Mouse (Mus musculus) hindbrain, embryonic 10.5 days (tissue): ENCODE data around the gene Ppp1r3e. TPM values are rescaled to one million over a fixed set of nuclear protein-coding genes. Genes with fewer than 3 reads are reported as not detected.

Experiments
- DNase-seq: peaks from one replicate; pipeline ENCODE4 v3.0.0-alpha.2; 2017; ENCODE audit warnings: low spot score
- H3K27ac ChIP-seq: fragments of 300-500 bp; sonication (generic); 2 replicates; pipeline ENCODE4 v1.5.1; 2016; ENCODE audit warnings: mild to moderate bottlenecking, moderate library complexity
- H3K27me3 ChIP-seq: fragments of 300-500 bp; sonication (generic); 2 replicates; pipeline ENCODE4 v1.6.1; 2016; ENCODE audit warnings: mild to moderate bottlenecking; ENCODE audit not compliant: poor library complexity, insufficient read depth, severe bottlenecking
- H3K36me3 ChIP-seq: fragments of 300-500 bp; sonication (generic); 2 replicates; pipeline ENCODE4 v1.6.1; 2016; ENCODE audit warnings: mild to moderate bottlenecking, moderate library complexity
- H3K4me1 ChIP-seq: fragments of 300-500 bp; sonication (generic); replicated peaks from 2 replicates; pipeline ENCODE4 v1.6.1; 2016; ENCODE audit warnings: mild to moderate bottlenecking
- H3K4me3 ChIP-seq: fragments of 300-500 bp; sonication (generic); 2 replicates; pipeline ENCODE4 v1.5.1; 2016; ENCODE audit warnings: mild to moderate bottlenecking, moderate library complexity
- H3K9me3 ChIP-seq: fragments of 300-500 bp; sonication (generic); 2 replicates; pipeline ENCODE4 v1.6.1; 2016; ENCODE audit warnings: mild to moderate bottlenecking, moderate library complexity
- WGBS: fragments of 180-500 bp; shearing (Covaris S2); methylation state at CpG from one replicate; pipeline ENCODE4 v1.1.7; 2016; 5-methylcytosine and 5-hydroxymethylcytosine counted together
- polyA plus RNA-seq: library from polyadenylated mRNA; unstranded; fragments of >200 nt; fragmentation: Nextera tagmentation; extraction: Ambion mirVana; gene quantifications from 2 replicates; pipeline ENCODE4 v1.2.1, GENCODE M21; 2016

The Ppp1r3e gene
- polyA plus RNA-seq = 0.38 and 0.44 TPM in 2 replicates

- Histone ChIP-seq H3K4me3 (peak within 1 kb of the TSS; percentile 69), H3K9me3 (no peaks in the 10 kb centered on the region), H3K27me3 (peaks cover 21% of the 10 kb centered on the region), H3K36me3 (no peaks in the 10 kb centered on the region), H3K27ac (peak within 1 kb of the TSS; percentile 93), H3K4me1 (peaks cover 26% of the 10 kb centered on the region)
- DNase-seq = peak; percentile 69
- under 1% methylated on average over 51 of the region's 61 CpGs for WGBS
Observed at GRCm38 (mm10) chr14:54877048-54877715, at the start of gene Ppp1r3e. Ppp1r3e (minus strand) TSS chr14:54877550.

GRCm38 (mm10) chr14:54926401-54927158, 49.2 kb upstream of the Ppp1r3e start:
- WGBS = under 1% methylated on average over 54 of the region's 58 CpGs
- peaks cover 11% of the 10 kb centered on the region for H3K9me3 ChIP-seq
- H3K4me1 ChIP-seq = peaks cover 64% of the 10 kb centered on the region
- H3K4me3 ChIP-seq = peak overlapping the region; percentile 71
- peak overlapping the region; percentile 99 for H3K27ac ChIP-seq
- H3K27me3 ChIP-seq = peaks cover 8% of the 10 kb centered on the region
- H3K36me3 ChIP-seq = peaks cover 18% of the 10 kb centered on the region
- peak; percentile 88 for DNase-seq

DNA sequence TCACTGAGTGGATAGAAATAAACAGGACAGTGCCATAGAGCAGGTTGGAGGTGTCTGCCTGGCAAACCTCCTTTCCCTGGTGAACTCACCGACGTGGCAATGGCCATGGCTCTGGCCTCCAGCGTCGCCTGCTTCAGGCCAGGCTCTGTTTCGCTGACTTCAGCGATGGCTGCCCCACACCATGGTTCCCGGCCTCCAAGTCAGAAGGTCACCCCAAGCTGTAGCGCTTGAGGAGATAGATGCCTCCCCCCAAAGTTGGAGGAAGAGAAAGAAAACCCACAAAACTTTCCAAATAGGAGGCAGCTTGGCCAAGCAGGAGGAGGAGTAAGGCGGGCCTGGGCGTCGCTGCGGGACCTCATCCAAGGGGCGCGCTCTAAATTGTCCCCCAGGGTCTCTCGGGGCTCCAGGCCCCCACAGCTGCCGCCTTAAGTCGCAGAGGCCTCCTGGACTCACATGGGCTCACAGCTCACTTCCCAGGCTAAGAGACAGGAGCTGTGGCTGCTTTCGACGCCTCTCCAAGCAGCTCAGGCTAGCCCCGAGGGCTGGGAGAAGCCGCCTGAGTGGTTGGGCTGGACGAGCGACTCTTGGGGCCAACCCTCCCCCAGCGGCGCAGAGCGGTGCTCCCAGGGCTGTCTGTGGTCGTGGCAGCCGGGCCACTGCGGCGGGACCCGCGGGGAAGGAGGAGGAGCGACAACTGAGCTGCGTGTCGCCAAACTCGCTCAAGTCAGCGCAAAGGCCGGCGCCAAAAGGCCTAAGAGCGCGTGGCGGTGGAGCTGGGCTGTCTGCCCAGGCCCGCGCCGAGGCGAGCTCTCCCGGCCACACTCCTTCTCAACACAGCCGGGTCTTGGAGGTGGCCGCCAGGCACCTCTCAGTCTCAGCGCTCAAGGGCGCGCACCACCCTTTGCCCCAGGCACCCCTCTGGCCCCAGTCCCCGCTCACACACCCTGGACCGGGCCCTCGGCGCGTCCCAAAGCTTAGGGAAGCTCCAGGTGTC, 48.3 kb upstream of the Ppp1r3e start, which contains the start of gene Efs:
Efs (minus strand) TSS at position 778 of the 994 bp plus-strand sequence.
- Histone ChIP-seq H3K27me3 (peaks cover 8% of the 10 kb centered on the region), H3K27ac (peak within 1 kb of the TSS; percentile 99), H3K9me3 (peaks cover 20% of the 10 kb centered on the region), H3K4me1 (peaks cover 59% of the 10 kb centered on the region), H3K4me3 (peak within 1 kb of the TSS; percentile 71), H3K36me3 (peaks cover 27% of the 10 kb centered on the region)
- DNase-seq = peak; percentile 81
- under 1% methylated on average over 57 of the region's 57 CpGs for WGBS

DNA sequence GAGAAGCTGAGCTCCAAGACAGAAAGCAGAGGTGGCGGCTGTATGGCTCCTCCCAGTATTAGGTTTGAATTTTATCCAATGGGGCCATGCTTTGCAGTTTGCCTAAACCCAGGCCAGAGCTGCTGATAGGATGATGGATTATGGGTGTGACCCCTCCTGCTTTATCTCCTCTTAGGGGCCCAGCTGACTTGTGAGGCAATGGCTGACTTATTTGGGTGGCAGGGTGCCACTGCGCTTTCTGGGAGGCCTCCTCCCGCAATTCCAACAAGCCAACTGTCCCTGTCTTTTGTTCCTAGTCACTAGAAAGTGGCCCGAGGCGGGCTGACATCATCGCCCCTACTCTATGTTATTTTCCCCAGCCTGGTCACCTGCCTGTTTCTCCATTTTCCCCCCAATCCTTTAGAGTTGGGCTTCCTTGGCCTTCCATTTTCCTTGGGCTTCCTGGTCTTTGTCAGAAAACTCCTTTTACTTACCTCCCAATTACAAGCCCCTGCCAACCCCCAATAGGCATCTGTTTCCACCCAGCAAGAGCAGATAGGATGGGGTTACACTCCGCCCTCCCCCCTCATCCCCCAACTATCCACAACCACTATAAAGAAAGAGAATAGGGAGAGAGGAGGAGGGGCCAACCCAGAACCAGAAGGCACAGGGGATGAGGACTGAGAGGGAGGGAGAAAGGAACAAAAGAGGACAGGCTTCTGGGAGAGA, 47.4 kb upstream of the Ppp1r3e start:
- Histone ChIP-seq H3K36me3 (peaks cover 35% of the 10 kb centered on the region), H3K27ac (peak overlapping the region; percentile 99), H3K9me3 (peaks cover 21% of the 10 kb centered on the region), H3K4me3 (peak overlapping the region; percentile 71), H3K4me1 (peaks cover 51% of the 10 kb centered on the region), H3K27me3 (peaks cover 8% of the 10 kb centered on the region)
- DNase-seq = peak; percentile 73
- WGBS = 7% methylated on average over 7 of the region's 7 CpGs

- Histone ChIP-seq H3K27ac (0 out of 2 replicates have a peak overlapping the region, but pooled peaks have one; percentile 16), H3K4me3 (no peak overlapping the region), H3K9me3 (peaks cover 21% of the 10 kb centered on the region), H3K27me3 (no peaks in the 10 kb centered on the region), H3K4me1 (peaks cover 22% of the 10 kb centered on the region), H3K36me3 (peaks cover 81% of the 10 kb centered on the region)
- WGBS = 94% methylated on average over 16 of the region's 16 CpGs
- no peak for DNase-seq
Observed at GRCm38 (mm10) chr14:54920076-54920685, 42.8 kb upstream of the Ppp1r3e start.

GRCm38 (mm10) chr14:54913343-54913742, 36.0 kb upstream of the Ppp1r3e start:
- 22% methylated on average over 10 of the region's 10 CpGs for WGBS
- H3K9me3 ChIP-seq = no peaks in the 10 kb centered on the region
- peak overlapping the region; percentile 96 for H3K27ac ChIP-seq
- H3K4me1 ChIP-seq = peaks cover 42% of the 10 kb centered on the region
- H3K36me3 ChIP-seq = peaks cover 56% of the 10 kb centered on the region
- no peak for DNase-seq
- H3K27me3 ChIP-seq = no peaks in the 10 kb centered on the region
- peak overlapping the region; percentile 98 for H3K4me3 ChIP-seq

DNA sequence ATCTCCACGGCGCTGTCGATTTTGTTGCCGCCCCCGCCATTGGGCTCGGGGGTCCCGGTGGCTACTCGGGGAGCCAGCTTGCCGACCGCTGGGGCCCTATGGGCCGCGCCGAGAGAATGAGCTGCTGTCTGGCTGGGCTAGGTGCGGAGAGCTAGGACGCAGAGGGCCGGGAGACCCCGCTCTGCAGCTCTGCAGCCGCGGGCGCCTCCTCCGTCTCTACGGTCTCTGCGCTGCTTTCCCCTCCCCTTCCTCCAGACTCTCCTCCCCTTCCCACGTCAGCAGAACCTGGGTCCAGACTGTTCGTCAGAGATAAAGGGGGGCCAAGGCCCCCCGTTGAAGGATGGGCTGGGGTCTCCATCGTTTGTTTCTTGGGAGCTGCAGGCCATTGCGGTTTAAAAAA, 35.5 kb upstream of the Ppp1r3e start, which contains the start of gene Slc22a17:
Slc22a17 (minus strand) TSS at position 247 of the 400 bp plus-strand sequence.
- no peaks in the 10 kb centered on the region for H3K9me3 ChIP-seq
- peak within 1 kb of the TSS; percentile 96 for H3K27ac ChIP-seq
- 0% methylated on average over 28 of the region's 28 CpGs for WGBS
- peaks cover 56% of the 10 kb centered on the region for H3K36me3 ChIP-seq
- peak within 1 kb of the TSS; percentile 98 for H3K4me3 ChIP-seq
- DNase-seq = peak; percentile 84
- peaks cover 46% of the 10 kb centered on the region for H3K4me1 ChIP-seq
- no peaks in the 10 kb centered on the region for H3K27me3 ChIP-seq

GRCm38 (mm10) chr14:54912109-54912850, 34.9 kb upstream of the Ppp1r3e start:
- Histone ChIP-seq H3K27me3 (no peaks in the 10 kb centered on the region), H3K9me3 (no peaks in the 10 kb centered on the region), H3K36me3 (peaks cover 56% of the 10 kb centered on the region), H3K27ac (peak overlapping the region; percentile 96), H3K4me1 (peaks cover 52% of the 10 kb centered on the region), H3K4me3 (peak overlapping the region; percentile 98)
- 3% methylated on average over 69 of the region's 69 CpGs for WGBS
- peak; percentile 39 for DNase-seq

GRCm38 (mm10) chr14:54908682-54909081, 31.3 kb upstream of the Ppp1r3e start:
- Histone ChIP-seq H3K36me3 (peaks cover 65% of the 10 kb centered on the region), H3K27ac (no peak overlapping the region), H3K27me3 (no peaks in the 10 kb centered on the region), H3K4me3 (no peak overlapping the region), H3K4me1 (peaks cover 55% of the 10 kb centered on the region), H3K9me3 (no peaks in the 10 kb centered on the region)
- WGBS = 82% methylated on average over 7 of the region's 7 CpGs
- DNase-seq = no peak

GRCm38 (mm10) chr14:54903641-54904040, 26.3 kb upstream of the Ppp1r3e start:
- Histone ChIP-seq H3K36me3 (peaks cover 52% of the 10 kb centered on the region), H3K27ac (no peak overlapping the region), H3K27me3 (no peaks in the 10 kb centered on the region), H3K9me3 (no peaks in the 10 kb centered on the region), H3K4me1 (peaks cover 19% of the 10 kb centered on the region), H3K4me3 (no peak overlapping the region)
- DNase-seq = no peak
- 90% methylated on average over 4 of the region's 4 CpGs for WGBS

- peaks cover 11% of the 10 kb centered on the region for H3K4me1 ChIP-seq
- no peaks in the 10 kb centered on the region for H3K9me3 ChIP-seq
- H3K4me3 ChIP-seq = no peak overlapping the region
- DNase-seq = peak; percentile 65
- no peak overlapping the region for H3K27ac ChIP-seq
- no peaks in the 10 kb centered on the region for H3K27me3 ChIP-seq
- 0% methylated on average over 3 of the region's 3 CpGs for WGBS
- H3K36me3 ChIP-seq = peaks cover 55% of the 10 kb centered on the region
Observed at GRCm38 (mm10) chr14:54900383-54900782, 23.0 kb upstream of the Ppp1r3e start.
